Mouse (Mus musculus) megakaryocyte, embryonic 14.5 days (primary cell): ENCODE results near the gene Mettl27.

ENCODE experiments used
- FLI1 ChIP-seq: IDR thresholded peaks from 2 replicates; pipeline ENCODE4 v1.6.1; 2012; ENCODE audit warnings: low read length, inconsistent platforms, mixed read lengths
- GATA1 ChIP-seq: IDR thresholded peaks from 3 replicates; pipeline ENCODE4 v1.6.1; 2012; ENCODE audit warnings: mixed read lengths, low read length, inconsistent platforms, borderline replicate concordance

- no peak for TF ChIP-seq GATA1
- TF ChIP-seq FLI1 = no peak
Observed at GRCm38 (mm10) chr5:134888505-134888904, 43.7 kb upstream of the Mettl27 start.
